Mouse (Mus musculus): Measurements from ENCODE around the gene Rac1. TPM values are rescaled to one million over a fixed set of nuclear protein-coding genes. Genes with fewer than 3 reads are reported as not detected.
A peak's percentile ranks its signal among the peaks of the same experiment; 100 is the strongest.

Rac1 gene
- total and polyA plus RNA-seq, 2 experiments, result 38.6 to 99.8 TPM

GRCm38 (mm10) chr5:143477901-143478300 is 49.9 kb downstream of the Rac1 start:
- Histone ChIP-seq H3K27me3 (ENCODE audit: control insufficient read depth, insufficient read depth, low read length) (no peaks in the 10 kb centered on the region), H3K4me3 (ENCODE audit: insufficient read depth, low read depth, low read length) (no peak overlapping the region), H3K27ac (replicated peaks; ENCODE audit: insufficient read depth, low read depth, low read length) (no peak overlapping the region), H3K79me2 (ENCODE audit: control insufficient read depth, insufficient read depth, low read length) (no peaks in the 10 kb centered on the region), H3K9ac (ENCODE audit: low read depth, low read length) (no peak overlapping the region), H3K4me1 (ENCODE audit: control insufficient read depth, insufficient read depth, low read length) (no peaks in the 10 kb centered on the region), H3K36me3 (ENCODE audit: control insufficient read depth, insufficient read depth, low read length) (peaks cover 12% of the 10 kb centered on the region)
- WGBS, result 98% methylated on average over 3 of the region's 3 CpGs
- TF ChIP-seq POLR2A (IDR thresholded peaks at IDR 0.05; ENCODE audit: extremely low read depth, insufficient read depth, low read length) (no peak), CTCF (IDR thresholded peaks at IDR 0.05; ENCODE audit: low read depth, low read length) (no peak)
- DNase-seq (ENCODE audit: extremely low read depth, low read depth, low spot score), result no peak

GRCm38 (mm10) chr5:143476013-143476412 is 51.8 kb downstream of the Rac1 start:
- DNase-seq (ENCODE audit: extremely low read depth, low read depth, low spot score), result no peak
- WGBS, result 96% methylated on average over 6 of the region's 6 CpGs
- Histone ChIP-seq H3K27ac (replicated peaks; ENCODE audit: insufficient read depth, low read depth, low read length) (no peak overlapping the region), H3K36me3 (ENCODE audit: control insufficient read depth, insufficient read depth, low read length) (peaks cover 6% of the 10 kb centered on the region; the same call in 1 of the 2 replicates), H3K79me2 (ENCODE audit: control insufficient read depth, insufficient read depth, low read length) (no peaks in the 10 kb centered on the region), H3K4me1 (ENCODE audit: control insufficient read depth, insufficient read depth, low read length) (peaks cover 1% of the 10 kb centered on the region; the same call in 1 of the 2 replicates), H3K4me3 (ENCODE audit: insufficient read depth, low read depth, low read length) (no peak overlapping the region), H3K9ac (ENCODE audit: low read depth, low read length) (no peak overlapping the region), H3K27me3 (ENCODE audit: control insufficient read depth, insufficient read depth, low read length) (no peaks in the 10 kb centered on the region)
- TF ChIP-seq CTCF (IDR thresholded peaks at IDR 0.05; ENCODE audit: low read depth, low read length) (no peak), POLR2A (IDR thresholded peaks at IDR 0.05; ENCODE audit: extremely low read depth, insufficient read depth, low read length) (no peak)

GRCm38 (mm10) chr5:143475153-143475844 is 52.5 kb downstream of the Rac1 start:
- H3K79me2 ChIP-seq (ENCODE audit: control insufficient read depth, insufficient read depth, low read length), result no peaks in the 10 kb centered on the region
- no peak for TF ChIP-seq POLR2A (IDR thresholded peaks at IDR 0.05; ENCODE audit: extremely low read depth, insufficient read depth, low read length)
- no peak for TF ChIP-seq CTCF (IDR thresholded peaks at IDR 0.05; ENCODE audit: low read depth, low read length)
- WGBS, result 87% methylated on average over 20 of the region's 20 CpGs
- no peak overlapping the region for H3K9ac ChIP-seq (ENCODE audit: low read depth, low read length)
- H3K4me3 ChIP-seq (ENCODE audit: insufficient read depth, low read depth, low read length), result no peak overlapping the region
- no peak overlapping the region for H3K27ac ChIP-seq (replicated peaks; ENCODE audit: insufficient read depth, low read depth, low read length)
- DNase-seq (ENCODE audit: extremely low read depth, low read depth, low spot score), result peak; percentile 20
- H3K27me3 ChIP-seq (ENCODE audit: control insufficient read depth, insufficient read depth, low read length), result no peaks in the 10 kb centered on the region
- peaks cover 3% of the 10 kb centered on the region; the same call in 1 of the 2 replicates for H3K4me1 ChIP-seq (ENCODE audit: control insufficient read depth, insufficient read depth, low read length)
- peaks cover 6% of the 10 kb centered on the region; the same call in 1 of the 2 replicates for H3K36me3 ChIP-seq (ENCODE audit: control insufficient read depth, insufficient read depth, low read length)

- H3K27ac ChIP-seq (replicated peaks; ENCODE audit: insufficient read depth, low read depth, low read length), result no peak overlapping the region
- no peak for DNase-seq (ENCODE audit: extremely low read depth, low read depth, low spot score)
- peaks cover 2% of the 10 kb centered on the region; the same call in 1 of the 2 replicates for H3K36me3 ChIP-seq (ENCODE audit: control insufficient read depth, insufficient read depth, low read length)
- no peak for TF ChIP-seq CTCF (IDR thresholded peaks at IDR 0.05; ENCODE audit: low read depth, low read length)
- TF ChIP-seq POLR2A (IDR thresholded peaks at IDR 0.05; ENCODE audit: extremely low read depth, insufficient read depth, low read length), result no peak
- H3K4me3 ChIP-seq (ENCODE audit: insufficient read depth, low read depth, low read length), result no peak overlapping the region
- no peaks in the 10 kb centered on the region for H3K27me3 ChIP-seq (ENCODE audit: control insufficient read depth, insufficient read depth, low read length)
- H3K4me1 ChIP-seq (ENCODE audit: control insufficient read depth, insufficient read depth, low read length), result peaks cover 3% of the 10 kb centered on the region; the same call in 1 of the 2 replicates
- H3K9ac ChIP-seq (ENCODE audit: low read depth, low read length), result no peak overlapping the region
- no peaks in the 10 kb centered on the region for H3K79me2 ChIP-seq (ENCODE audit: control insufficient read depth, insufficient read depth, low read length)
- WGBS, result 89% methylated on average over 9 of the region's 9 CpGs
These were observed 55.8 kb downstream of the Rac1 start for GRCm38 (mm10) chr5:143471953-143472618.

GRCm38 (mm10) chr5:143471165-143471546 is 56.7 kb downstream of the Rac1 start:
- H3K36me3 ChIP-seq (ENCODE audit: control insufficient read depth, insufficient read depth, low read length), result peaks cover 2% of the 10 kb centered on the region; the same call in 1 of the 2 replicates
- peaks cover 3% of the 10 kb centered on the region; the same call in 1 of the 2 replicates for H3K4me1 ChIP-seq (ENCODE audit: control insufficient read depth, insufficient read depth, low read length)
- no peak for TF ChIP-seq CTCF (IDR thresholded peaks at IDR 0.05; ENCODE audit: low read depth, low read length)
- TF ChIP-seq POLR2A (IDR thresholded peaks at IDR 0.05; ENCODE audit: extremely low read depth, insufficient read depth, low read length), result no peak
- no peaks in the 10 kb centered on the region for H3K79me2 ChIP-seq (ENCODE audit: control insufficient read depth, insufficient read depth, low read length)
- no peak overlapping the region for H3K9ac ChIP-seq (ENCODE audit: low read depth, low read length)
- no peak overlapping the region for H3K27ac ChIP-seq (replicated peaks; ENCODE audit: insufficient read depth, low read depth, low read length)
- 81% methylated on average over 3 of the region's 3 CpGs for WGBS
- no peaks in the 10 kb centered on the region for H3K27me3 ChIP-seq (ENCODE audit: control insufficient read depth, insufficient read depth, low read length)
- DNase-seq (ENCODE audit: extremely low read depth, low read depth, low spot score), result no peak
- H3K4me3 ChIP-seq (ENCODE audit: insufficient read depth, low read depth, low read length), result no peak overlapping the region

All from liver, adult 2 months (tissue).